Mouse (Mus musculus) hindbrain, embryonic 10.5 days (tissue): ENCODE measurements at regions not wholly inside any gene's neighbourhood (a gene's known extent, or its start where the extent isn't known, plus 50 kb on each side); places are given as distances from the start of the nearest gene placed in this dataset.

ENCODE experiments used
- DNase-seq: peaks from one replicate; pipeline ENCODE4 v3.0.0-alpha.2; 2017; ENCODE audit warnings: low spot score
- H3K27ac ChIP-seq: fragments of 300-500 bp; sonication (generic); 2 replicates; pipeline ENCODE4 v1.5.1; 2016; ENCODE audit warnings: mild to moderate bottlenecking, moderate library complexity
- H3K27me3 ChIP-seq: fragments of 300-500 bp; sonication (generic); 2 replicates; pipeline ENCODE4 v1.6.1; 2016; ENCODE audit warnings: mild to moderate bottlenecking; ENCODE audit not compliant: poor library complexity, insufficient read depth, severe bottlenecking
- H3K36me3 ChIP-seq: fragments of 300-500 bp; sonication (generic); 2 replicates; pipeline ENCODE4 v1.6.1; 2016; ENCODE audit warnings: mild to moderate bottlenecking, moderate library complexity
- H3K4me1 ChIP-seq: fragments of 300-500 bp; sonication (generic); replicated peaks from 2 replicates; pipeline ENCODE4 v1.6.1; 2016; ENCODE audit warnings: mild to moderate bottlenecking
- H3K4me3 ChIP-seq: fragments of 300-500 bp; sonication (generic); 2 replicates; pipeline ENCODE4 v1.5.1; 2016; ENCODE audit warnings: mild to moderate bottlenecking, moderate library complexity
- H3K9me3 ChIP-seq: fragments of 300-500 bp; sonication (generic); 2 replicates; pipeline ENCODE4 v1.6.1; 2016; ENCODE audit warnings: mild to moderate bottlenecking, moderate library complexity
- WGBS: fragments of 180-500 bp; shearing (Covaris S2); methylation state at CpG from one replicate; pipeline ENCODE4 v1.1.7; 2016; 5-methylcytosine and 5-hydroxymethylcytosine counted together

- Histone ChIP-seq H3K27ac (no peak overlapping the region), H3K4me3 (no peak overlapping the region), H3K27me3 (no peaks in the 10 kb centered on the region), H3K9me3 (no peaks in the 10 kb centered on the region), H3K4me1 (0 out of 2 replicates have a peak, but pooled peaks cover 4% of the 10 kb centered on the region), H3K36me3 (no peaks in the 10 kb centered on the region)
- no peak for DNase-seq
- WGBS = 70% methylated on average over 11 of the region's 11 CpGs
These were observed 175.6 kb downstream of the Rnf144b start for GRCm38 (mm10) chr13:47298010-47298409.

GRCm38 (mm10) chr13:47300486-47300885, 178.0 kb downstream of the Rnf144b start:
- no peaks in the 10 kb centered on the region for H3K9me3 ChIP-seq
- H3K4me1 ChIP-seq = 0 out of 2 replicates have a peak, but pooled peaks cover 4% of the 10 kb centered on the region
- 74% methylated on average over 2 of the region's 2 CpGs for WGBS
- no peaks in the 10 kb centered on the region for H3K36me3 ChIP-seq
- no peak overlapping the region for H3K27ac ChIP-seq
- DNase-seq = no peak
- H3K27me3 ChIP-seq = no peaks in the 10 kb centered on the region
- no peak overlapping the region for H3K4me3 ChIP-seq

- H3K9me3 ChIP-seq = no peaks in the 10 kb centered on the region
- no peak for DNase-seq
- WGBS = 70% methylated on average over 3 of the region's 3 CpGs
- H3K27me3 ChIP-seq = no peaks in the 10 kb centered on the region
- no peak overlapping the region for H3K4me3 ChIP-seq
- peak overlapping the region; percentile 23; the same call in 1 of the 2 replicates for H3K27ac ChIP-seq
- H3K36me3 ChIP-seq = no peaks in the 10 kb centered on the region
- H3K4me1 ChIP-seq = 0 out of 2 replicates have a peak, but pooled peaks cover 4% of the 10 kb centered on the region
These were observed 178.6 kb downstream of the Rnf144b start for GRCm38 (mm10) chr13:47301070-47301469.

GRCm38 (mm10) chr13:47309492-47309891, 187.0 kb downstream of the Rnf144b start:
- no peak for DNase-seq
- H3K4me1 ChIP-seq = peaks cover 7% of the 10 kb centered on the region
- 91% methylated on average over 6 of the region's 6 CpGs for WGBS
- no peak overlapping the region for H3K4me3 ChIP-seq
- no peak overlapping the region for H3K27ac ChIP-seq
- no peaks in the 10 kb centered on the region for H3K36me3 ChIP-seq
- H3K27me3 ChIP-seq = no peaks in the 10 kb centered on the region
- no peaks in the 10 kb centered on the region for H3K9me3 ChIP-seq

- Histone ChIP-seq H3K9me3 (no peaks in the 10 kb centered on the region), H3K4me3 (no peak overlapping the region), H3K4me1 (peaks cover 7% of the 10 kb centered on the region), H3K27ac (no peak overlapping the region), H3K36me3 (no peaks in the 10 kb centered on the region), H3K27me3 (no peaks in the 10 kb centered on the region)
- 61% methylated on average over 7 of the region's 7 CpGs for WGBS
- peak; percentile 10 for DNase-seq
These were observed 188.3 kb downstream of the Rnf144b start for GRCm38 (mm10) chr13:47310751-47311202.

- Histone ChIP-seq H3K9me3 (no peaks in the 10 kb centered on the region), H3K4me1 (no peaks in the 10 kb centered on the region; the same call in 1 of the 2 replicates), H3K36me3 (no peaks in the 10 kb centered on the region), H3K27me3 (no peaks in the 10 kb centered on the region), H3K27ac (no peak overlapping the region), H3K4me3 (no peak overlapping the region)
- WGBS = 73% methylated on average over 8 of the region's 8 CpGs
- DNase-seq = no peak
These were observed 197.1 kb downstream of the Rnf144b start for GRCm38 (mm10) chr13:47319549-47319948.

- 81% methylated on average over 1 of the region's 1 CpGs for WGBS
- Histone ChIP-seq H3K4me3 (no peak overlapping the region), H3K4me1 (no peaks in the 10 kb centered on the region; the same call in 1 of the 2 replicates), H3K9me3 (no peaks in the 10 kb centered on the region), H3K27ac (no peak overlapping the region), H3K36me3 (no peaks in the 10 kb centered on the region), H3K27me3 (no peaks in the 10 kb centered on the region)
- DNase-seq = no peak
These were observed 199.4 kb downstream of the Rnf144b start for GRCm38 (mm10) chr13:47321876-47322275.

GRCm38 (mm10) chr13:47335996-47336684, 213.7 kb downstream of the Rnf144b start:
- peaks cover 16% of the 10 kb centered on the region for H3K4me1 ChIP-seq
- 74% methylated on average over 16 of the region's 16 CpGs for WGBS
- DNase-seq = peak; percentile 6
- H3K9me3 ChIP-seq = no peaks in the 10 kb centered on the region
- peak overlapping the region; percentile 40; the same call in 1 of the 2 replicates for H3K27ac ChIP-seq
- no peaks in the 10 kb centered on the region for H3K27me3 ChIP-seq
- H3K36me3 ChIP-seq = no peaks in the 10 kb centered on the region
- H3K4me3 ChIP-seq = no peak overlapping the region

GRCm38 (mm10) chr13:47336865-47337441, 214.5 kb downstream of the Rnf144b start:
- Histone ChIP-seq H3K27me3 (no peaks in the 10 kb centered on the region), H3K4me3 (no peak overlapping the region), H3K36me3 (no peaks in the 10 kb centered on the region), H3K9me3 (no peaks in the 10 kb centered on the region), H3K27ac (no peak overlapping the region; the same call in 1 of the 2 replicates), H3K4me1 (peaks cover 16% of the 10 kb centered on the region)
- no peak for DNase-seq
- 91% methylated on average over 15 of the region's 15 CpGs for WGBS

GRCm38 (mm10) chr13:47339411-47339810, 217.0 kb downstream of the Rnf144b start:
- Histone ChIP-seq H3K4me1 (peaks cover 16% of the 10 kb centered on the region), H3K9me3 (no peaks in the 10 kb centered on the region), H3K4me3 (no peak overlapping the region), H3K27ac (no peak overlapping the region), H3K36me3 (no peaks in the 10 kb centered on the region), H3K27me3 (no peaks in the 10 kb centered on the region)
- DNase-seq = no peak
- 75% methylated on average over 5 of the region's 5 CpGs for WGBS

- 92% methylated on average over 1 of the region's 1 CpGs for WGBS
- Histone ChIP-seq H3K9me3 (no peaks in the 10 kb centered on the region), H3K27me3 (no peaks in the 10 kb centered on the region), H3K4me3 (no peak overlapping the region), H3K36me3 (no peaks in the 10 kb centered on the region), H3K4me1 (0 out of 2 replicates have a peak, but pooled peaks cover 2% of the 10 kb centered on the region), H3K27ac (no peak overlapping the region)
- DNase-seq = no peak
These were observed 219.9 kb downstream of the Rnf144b start for GRCm38 (mm10) chr13:47342361-47342760.

- no peak for DNase-seq
- Histone ChIP-seq H3K9me3 (no peaks in the 10 kb centered on the region), H3K27me3 (no peaks in the 10 kb centered on the region), H3K4me1 (no peaks in the 10 kb centered on the region), H3K4me3 (no peak overlapping the region), H3K27ac (no peak overlapping the region), H3K36me3 (no peaks in the 10 kb centered on the region)
- 45% methylated on average over 9 of the region's 9 CpGs for WGBS
These were observed 223.1 kb downstream of the Rnf144b start for GRCm38 (mm10) chr13:47345576-47345975.

GRCm38 (mm10) chr13:47347835-47348234, 225.4 kb downstream of the Rnf144b start:
- 74% methylated on average over 6 of the region's 6 CpGs for WGBS
- H3K4me3 ChIP-seq = no peak overlapping the region
- H3K27ac ChIP-seq = no peak overlapping the region
- H3K4me1 ChIP-seq = no peaks in the 10 kb centered on the region
- H3K27me3 ChIP-seq = no peaks in the 10 kb centered on the region
- no peak for DNase-seq
- no peaks in the 10 kb centered on the region for H3K9me3 ChIP-seq
- no peaks in the 10 kb centered on the region for H3K36me3 ChIP-seq
